Mouse (Mus musculus) B cell, adult (primary cell): ENCODE measurements around the gene Masp2. TPM values are rescaled to one million over a fixed set of nuclear protein-coding genes. Genes with fewer than 3 reads are reported as not detected.

Source experiments
- total RNA-seq: library from RNA; stranded (reverse); gene quantifications from 4 replicates; pipeline ENCODE4 v1.2.4, GENCODE M21; 2023; ENCODE audit not compliant: inconsistent age

Gene Masp2
- total RNA-seq = 0.57 to 1.5 TPM (median 1.3 TPM) in 4 replicates

GRCm38 (mm10) chr4:148602357-148603120 lies at the start of gene Masp2:
Gene Masp2 (plus strand): TSS chr4:148602554.

GRCm38 (mm10) chr4:148558297-148559000 lies 43.9 kb upstream of the Masp2 start, which contains the start of gene Exosc10:
Gene Exosc10 (plus strand): TSS chr4:148558429.

GRCm38 (mm10) chr4:148591171-148591630 lies 11.2 kb upstream of the Masp2 start, which contains the start of gene Srm:
Gene Srm (plus strand): TSS chr4:148591503.

GRCm38 (mm10) chr4:148626623-148627185 lies 24.4 kb downstream of the Masp2 start, which contains the start of gene Tardbp:
Gene Tardbp (minus strand): TSS chr4:148627019.

GRCm38 (mm10) chr4:148643291-148644156 lies 41.2 kb downstream of the Masp2 start, which contains the start of gene Gm572:
Gene Gm572 (plus strand): TSS chr4:148643317.

Other genes with a start within 250 kb of the Masp2 start
- 9.7 to 10.7 TPM (median 10.3 TPM) in 4 replicates for gene Ubiad1, start 157.8 kb upstream of the Masp2 start, total RNA-seq
- gene Mtor, start 153.9 kb upstream of the Masp2 start, total RNA-seq = 47.5 to 51.5 TPM (median 50.0 TPM) in 4 replicates
- gene Angptl7, start 102.1 kb upstream of the Masp2 start, total RNA-seq = not detected in 4 replicates
- gene Exosc10, start 44.1 kb upstream of the Masp2 start, total RNA-seq = 106 to 110 TPM (median 109 TPM) in 4 replicates
- gene Srm, start 11.1 kb upstream of the Masp2 start, total RNA-seq = 27.6 to 35.9 TPM (median 31.8 TPM) in 4 replicates
- gene Tardbp, start 24.5 kb downstream of the Masp2 start, total RNA-seq = 323 to 409 TPM (median 352 TPM) in 4 replicates
- not detected in 4 replicates for gene Gm572, start 40.8 kb downstream of the Masp2 start, total RNA-seq
- gene Casz1, start 201.9 kb downstream of the Masp2 start, total RNA-seq = 32.6 to 35.6 TPM (median 34.8 TPM) in 4 replicates